Mouse (Mus musculus): ENCODE measurements at regions not wholly inside any gene's neighbourhood (a gene's known extent, or its start where the extent isn't known, plus 50 kb on each side); places are given as distances from the start of the nearest gene placed in this dataset.
A peak's percentile ranks its signal among the peaks of the same experiment; 100 is the strongest.

GRCm38 (mm10) chr8:126160356-126160975 is 137.9 kb upstream of the Slc35f3 start:
- no peak for DNase-seq

- DNase-seq: peak; percentile 72 to 74
These were observed 135.5 kb upstream of the Slc35f3 start for GRCm38 (mm10) chr8:126162748-126163371.

- DNase-seq: no peak
These were observed 134.4 kb upstream of the Slc35f3 start for GRCm38 (mm10) chr8:126163954-126164353.

GRCm38 (mm10) chr8:126165486-126166095 is 132.8 kb upstream of the Slc35f3 start:
- no peak for DNase-seq

- DNase-seq: no peak
These were observed 132.0 kb upstream of the Slc35f3 start for GRCm38 (mm10) chr8:126166394-126166793.

- no peak for DNase-seq
These were observed 123.9 kb upstream of the Slc35f3 start for GRCm38 (mm10) chr8:126174451-126174850.

GRCm38 (mm10) chr8:126176305-126176704 is 122.1 kb upstream of the Slc35f3 start:
- DNase-seq: no peak

- no peak for DNase-seq
These were observed 120.5 kb upstream of the Slc35f3 start for GRCm38 (mm10) chr8:126177855-126178254.

- DNase-seq: no peak
These were observed 109.5 kb upstream of the Slc35f3 start for GRCm38 (mm10) chr8:126188741-126189285.

GRCm38 (mm10) chr8:126195616-126196015 is 102.7 kb upstream of the Slc35f3 start:
- no peak for DNase-seq

- DNase-seq: no peak
These were observed 87.8 kb upstream of the Slc35f3 start for GRCm38 (mm10) chr8:126210561-126210960.

- no peak for DNase-seq
These were observed 85.6 kb upstream of the Slc35f3 start for GRCm38 (mm10) chr8:126212802-126213201.

GRCm38 (mm10) chr8:126214571-126214970 is 83.8 kb upstream of the Slc35f3 start:
- DNase-seq: no peak

GRCm38 (mm10) chr8:126216391-126216790 is 82.0 kb upstream of the Slc35f3 start:
- no peak for DNase-seq

- DNase-seq: no peak
These were observed 76.7 kb upstream of the Slc35f3 start for GRCm38 (mm10) chr8:126221631-126222030.

GRCm38 (mm10) chr8:126231801-126232200 is 66.6 kb upstream of the Slc35f3 start:
- no peak for DNase-seq

- no peak for DNase-seq
These were observed 65.8 kb upstream of the Slc35f3 start for GRCm38 (mm10) chr8:126232521-126232920.

GRCm38 (mm10) chr8:126239684-126240083 is 58.7 kb upstream of the Slc35f3 start:
- DNase-seq: no peak

- no peak for DNase-seq
These were observed 54.0 kb upstream of the Slc35f3 start for GRCm38 (mm10) chr8:126244321-126244720.

All from layer of hippocampus, postnatal 36 days (tissue).